Mouse (Mus musculus) ES-Bruce4 (cell line): ENCODE measurements around the gene Slc25a47.
A peak's percentile ranks its signal among the peaks of the same experiment; 100 is the strongest.

Experiments
- CTCF ChIP-seq: IDR thresholded peaks from one replicate; pipeline ENCODE4 v1.8.1; 2011; ENCODE audit warnings: low read depth, low read length
- EP300 ChIP-seq: IDR thresholded peaks from 2 replicates; pipeline ENCODE4 v1.6.1; 2011; ENCODE audit warnings: low read depth, low read length; ENCODE audit not compliant: insufficient read depth
- POLR2A ChIP-seq: IDR thresholded peaks from one replicate; pipeline ENCODE4 v1.8.1; 2011; ENCODE audit warnings: low read length; ENCODE audit not compliant: insufficient read depth

DNA sequence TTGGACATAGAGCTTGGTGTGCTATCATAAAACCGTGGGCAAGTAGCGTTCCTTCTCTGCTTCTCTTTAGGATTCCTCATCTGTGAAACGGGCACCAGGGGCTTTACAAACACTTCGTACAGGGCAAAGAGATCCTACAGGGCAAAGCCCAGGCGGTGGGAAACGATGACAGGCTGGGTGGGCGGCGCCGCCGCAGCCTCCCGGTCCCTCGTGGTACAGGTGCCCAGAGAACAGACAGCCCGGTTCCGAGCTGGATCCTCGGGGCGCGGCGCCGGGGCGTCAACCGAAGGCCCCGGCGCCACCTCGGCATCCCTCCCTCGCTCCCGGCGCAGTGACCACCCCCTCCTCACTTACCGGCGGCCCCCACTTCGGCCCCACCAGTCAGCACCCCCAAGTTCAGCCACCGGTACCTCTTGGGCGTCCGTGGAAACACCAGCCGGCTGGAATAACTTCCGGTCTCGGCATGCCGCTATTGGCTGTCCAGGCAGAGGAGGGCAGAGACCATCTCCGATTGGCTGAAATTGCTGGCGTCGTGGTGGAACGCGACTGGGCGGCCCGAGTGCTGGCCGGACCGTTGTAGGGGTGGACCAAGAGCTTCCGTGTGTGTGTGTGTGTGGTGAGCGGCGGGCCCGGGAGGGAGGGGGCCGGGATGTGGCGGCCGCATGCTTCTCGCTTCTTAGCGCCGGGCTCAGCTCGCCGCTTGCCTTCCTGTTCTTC lies 58.0 kb downstream of the Slc25a47 start, which contains the start of gene Wars:
- TF ChIP-seq POLR2A (peak; percentile 92), CTCF (no peak), EP300 (no peak)
